Mouse (Mus musculus) MEL (cell line): ENCODE measurements around the gene Eva1c. TPM values are rescaled to one million over a fixed set of nuclear protein-coding genes. Genes with fewer than 3 reads are reported as not detected.

Experiments
- DNase-seq: peaks from one replicate; pipeline ENCODE4 v3.0.0; 2011; ENCODE audit warnings: low read depth, low spot score
- H3K27ac ChIP-seq: 2 replicates; pipeline ENCODE4 v1.5.1; 2012; ENCODE audit warnings: low read depth, mild to moderate bottlenecking, control low read depth, low read length, moderate library complexity; ENCODE audit not compliant: control insufficient read depth
- H3K27me3 ChIP-seq, 2 experiments: fragments of 150-350 bp in 1 of 2; sonication (generic) in 1 of 2; 2 replicates each; pipeline ENCODE4 v1.6.1; 2012; ENCODE audit warnings: low read length in 2 of 2, mild to moderate bottlenecking in 2 of 2, improper control_type of control experiment in 1 of 2, moderate library complexity in 1 of 2; ENCODE audit not compliant: insufficient read depth in 2 of 2, control insufficient read depth in 1 of 2
- H3K36me3 ChIP-seq, 2 experiments: 2 replicates each; pipeline ENCODE4 v1.6.1; 2012 to 2014; ENCODE audit warnings: low read length in 2 of 2, improper control_type of control experiment in 1 of 2, inconsistent platforms in 1 of 2, mild to moderate bottlenecking in 1 of 2; ENCODE audit not compliant: insufficient read depth in 2 of 2, control insufficient read depth in 1 of 2
- H3K4me1 ChIP-seq, 2 experiments: fragments of 150-350 bp in 1 of 2; sonication (generic) in 1 of 2; 2 replicates each; pipeline ENCODE4 v1.6.1; 2012; ENCODE audit warnings: low read length in 2 of 2, improper control_type of control experiment in 1 of 2, mild to moderate bottlenecking in 1 of 2; ENCODE audit not compliant: insufficient read depth in 2 of 2, control insufficient read depth in 1 of 2
- H3K4me3 ChIP-seq, 2 experiments: fragments of 150-350 bp in 1 of 2; sonication (generic) in 1 of 2; 2 replicates each; pipeline ENCODE4 v1.5.1; 2012; ENCODE audit warnings: low read depth in 2 of 2, low read length in 2 of 2, mild to moderate bottlenecking in 2 of 2, moderate library complexity in 2 of 2, control low read depth in 1 of 2, improper control_type of control experiment in 1 of 2; ENCODE audit not compliant: control insufficient read depth in 1 of 2, insufficient read depth in 1 of 2
- H3K79me2 ChIP-seq: 2 replicates; pipeline ENCODE4 v1.6.1; 2012; ENCODE audit warnings: mild to moderate bottlenecking, low read length, moderate library complexity; ENCODE audit not compliant: control insufficient read depth, poor library complexity, insufficient read depth
- H3K9ac ChIP-seq: 2 replicates; pipeline ENCODE4 v1.6.1; 2012; ENCODE audit warnings: low read depth, mild to moderate bottlenecking, control low read depth, low read length, moderate library complexity; ENCODE audit not compliant: control insufficient read depth, poor library complexity, severe bottlenecking
- H3K9me3 ChIP-seq: fragments of 150-350 bp; sonication (generic); replicated peaks from 2 replicates; pipeline ENCODE4 v1.6.1; 2012; ENCODE audit warnings: mild to moderate bottlenecking, low read length, improper control_type of control experiment, moderate library complexity; ENCODE audit not compliant: insufficient read depth
- CHD1 ChIP-seq: IDR thresholded peaks from 2 replicates; pipeline ENCODE4 v1.6.1; 2012; ENCODE audit warnings: low read depth, mild to moderate bottlenecking, inconsistent platforms, low read length, improper control_type of control experiment
- HCFC1 ChIP-seq: IDR thresholded peaks from 2 replicates; pipeline ENCODE4 v1.6.1; 2012; ENCODE audit warnings: low read depth, mild to moderate bottlenecking, inconsistent platforms, low read length, improper control_type of control experiment, moderate library complexity
- JUND ChIP-seq: IDR thresholded peaks from 2 replicates; pipeline ENCODE4 v1.6.1; 2011; ENCODE audit warnings: low read depth, mild to moderate bottlenecking, improper control_type of control experiment, low read length
- KAT2A ChIP-seq: conservative IDR thresholded peaks from 2 replicates; pipeline ENCODE4 v1.6.1; 2012; ENCODE audit warnings: low read depth, low read length, improper control_type of control experiment, inconsistent platforms
- MAX ChIP-seq: IDR thresholded peaks from 2 replicates; pipeline ENCODE4 v1.6.1; 2011; ENCODE audit warnings: low read length, improper control_type of control experiment
- MEF2A ChIP-seq: IDR thresholded peaks from 2 replicates; pipeline ENCODE4 v1.6.1; 2014; ENCODE audit warnings: low read depth, mild to moderate bottlenecking, inconsistent platforms, low read length, improper control_type of control experiment; ENCODE audit not compliant: poor library complexity, insufficient replicate concordance, severe bottlenecking; ENCODE audit errors: extremely low read depth
- MXI1 ChIP-seq: IDR thresholded peaks from 2 replicates; pipeline ENCODE4 v1.6.1; 2011; ENCODE audit warnings: mild to moderate bottlenecking, low read depth, low read length, improper control_type of control experiment
- MYC ChIP-seq: IDR thresholded peaks from 2 replicates; pipeline ENCODE4 v1.6.1; 2011; ENCODE audit warnings: low read depth, mild to moderate bottlenecking, low read length, improper control_type of control experiment, moderate library complexity
- NRF1 ChIP-seq: IDR thresholded peaks from 2 replicates; pipeline ENCODE4 v1.6.1; 2014; ENCODE audit warnings: low read depth, mild to moderate bottlenecking, inconsistent platforms, low read length, improper control_type of control experiment, moderate library complexity; ENCODE audit not compliant: poor library complexity, insufficient read depth, severe bottlenecking
- POLR2A ChIP-seq, 2 experiments: IDR thresholded peaks; 2 replicates each; pipeline ENCODE4 v1.6.1; 2011 to 2012; ENCODE audit warnings: low read length in 2 of 2, mild to moderate bottlenecking in 2 of 2, control low read depth in 1 of 2, improper control_type of control experiment in 1 of 2, low read depth in 1 of 2, moderate library complexity in 1 of 2; ENCODE audit not compliant: control insufficient read depth in 1 of 2, insufficient read depth in 1 of 2, poor library complexity in 1 of 2
- POLR2AphosphoS2 ChIP-seq: IDR thresholded peaks from 2 replicates; pipeline ENCODE4 v1.6.1; 2011; ENCODE audit warnings: low read length, improper control_type of control experiment
- RAD21 ChIP-seq: IDR thresholded peaks from 2 replicates; pipeline ENCODE4 v1.6.1; 2011; ENCODE audit warnings: mild to moderate bottlenecking, low read depth, low read length, improper control_type of control experiment
- SIN3A ChIP-seq: IDR thresholded peaks from 2 replicates; pipeline ENCODE4 v1.6.1; 2012; ENCODE audit warnings: low read length, improper control_type of control experiment, inconsistent platforms
- TBP ChIP-seq: IDR thresholded peaks from 2 replicates; pipeline ENCODE4 v1.8.0; 2011; ENCODE audit warnings: low read depth, low read length, improper control_type of control experiment
- TCF12 ChIP-seq: IDR thresholded peaks from 2 replicates; pipeline ENCODE4 v1.6.1; 2014; ENCODE audit warnings: low read depth, mild to moderate bottlenecking, inconsistent platforms, low read length, improper control_type of control experiment, moderate library complexity
- USF1 ChIP-seq: IDR thresholded peaks from 2 replicates; pipeline ENCODE4 v1.6.1; 2014; ENCODE audit warnings: low read depth, mild to moderate bottlenecking, inconsistent platforms, low read length, improper control_type of control experiment, moderate library complexity
- ZMIZ1 ChIP-seq: IDR thresholded peaks from 2 replicates; pipeline ENCODE4 v1.6.1; 2012; ENCODE audit warnings: low read depth, mild to moderate bottlenecking, inconsistent platforms, low read length, improper control_type of control experiment, moderate library complexity
- polyA plus RNA-seq, 2 experiments: library from polyadenylated mRNA; stranded (reverse) in 1 of 2; unstranded in 1 of 2; fragments of >175 nt in 1 of 2; fragments of >200 nt in 1 of 2; gene quantifications; 2 replicates each; pipeline versions ENCODE4 v1.2.1 to v1.2.4; 2012; ENCODE audit warnings: low replicate concordance in 2 of 2, low read depth in 1 of 2; ENCODE audit not compliant: insufficient read length in 2 of 2, insufficient read depth in 1 of 2, missing spikeins in 1 of 2
- total RNA-seq: library from RNA; depleted of rRNA; stranded (reverse); fragments of 300-350 nt; gene quantifications from 2 replicates; pipeline ENCODE4 v1.2.3, GENCODE M21; 2012

The Eva1c gene
- total and polyA plus RNA-seq, 3 experiments, result 0.06 TPM; not detected in 2

DNA sequence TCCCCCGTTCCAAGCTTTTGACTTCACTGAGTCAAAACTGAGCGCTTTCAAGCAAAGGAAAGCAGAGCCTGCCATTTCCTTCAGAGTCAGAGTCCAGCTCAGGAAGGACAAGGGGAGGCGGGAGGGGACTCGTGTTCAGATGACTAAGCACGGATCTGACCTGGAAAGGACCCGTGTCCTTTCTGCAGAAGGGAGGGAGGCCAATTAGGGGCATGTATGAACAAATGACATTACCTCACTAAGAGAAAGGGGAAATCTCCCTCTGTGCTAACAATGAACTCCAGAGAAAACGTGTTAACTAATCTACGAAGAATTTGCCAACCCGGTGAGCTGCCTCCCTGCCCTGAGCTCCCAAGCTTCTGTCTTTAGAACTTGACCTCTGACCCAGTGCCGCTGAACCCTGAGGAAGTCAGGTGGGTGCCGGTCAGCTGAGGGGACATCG is 89.5 kb downstream of the Eva1c start:
- no peak overlapping the region for H3K27ac ChIP-seq
- H3K36me3 ChIP-seq, result no peaks in the 10 kb centered on the region
- DNase-seq, result peak; percentile 23
- no peak for TF ChIP-seq USF1
- H3K79me2 ChIP-seq, result no peaks in the 10 kb centered on the region
- peak overlapping the region; percentile 32 to 38; a peak in 3 of 4 replicates for H3K4me3 ChIP-seq
- H3K9ac ChIP-seq, result peak overlapping the region; percentile 39
- H3K27me3 ChIP-seq, result no peaks in the 10 kb centered on the region
- no peaks in the 10 kb centered on the region for H3K9me3 ChIP-seq
- peaks cover 0 to 9% of the 10 kb centered on the region in 2 experiments; a peak in 2 of 4 replicates for H3K4me1 ChIP-seq

- TF ChIP-seq NRF1 (no peak), ZMIZ1 (no peak), POLR2AphosphoS2 (no peak), RAD21 (no peak), CHD1 (no peak), TCF12 (no peak), JUND (no peak), MEF2A (no peak), POLR2A (IDR thresholded peaks at IDR 0.05; ENCODE audit: control insufficient read depth in 1 of 2, insufficient read depth in 1 of 2, low read depth in 1 of 2, low read length in 2 of 2, poor library complexity in 1 of 2) (no peak), HCFC1 (no peak), MYC (no peak), MAX (no peak), KAT2A (no peak), USF1 (no peak), TBP (no peak), MXI1 (no peak), SIN3A (no peak)
- Histone ChIP-seq H3K36me3 (no peaks in the 10 kb centered on the region), H3K27ac (no peak overlapping the region), H3K27me3 (no peaks in the 10 kb centered on the region), H3K9ac (no peak overlapping the region), H3K79me2 (no peaks in the 10 kb centered on the region), H3K9me3 (no peaks in the 10 kb centered on the region), H3K4me3 (no peak overlapping the region), H3K4me1 (peaks cover 0 to 5% of the 10 kb centered on the region in 2 experiments; a peak in 2 of 4 replicates)
- no peak for DNase-seq
These were observed 90.6 kb downstream of the Eva1c start for GRCm38 (mm10) chr16:90917156-90917555.
